Mouse (Mus musculus): Measurements from ENCODE around the gene 2310011J03Rik. TPM values are rescaled to one million over a fixed set of nuclear protein-coding genes. Genes with fewer than 3 reads are reported as not detected.
A peak's percentile ranks its signal among the peaks of the same experiment; 100 is the strongest.

Gene 2310011J03Rik
- total and polyA plus RNA-seq, 3 experiments: 13.3 to 27.3 (median 14.5) TPM

- intact Hi-C loops (cut with DNase I): no loop called here
- Histone ChIP-seq H3K4me1 (ENCODE audit: control insufficient read depth, insufficient read depth, low read length) (peaks cover 5% of the 10 kb centered on the region), H3K4me3 (no peak overlapping the region), H3K9ac (ENCODE audit: low read depth, low read length) (no peak overlapping the region), H3K36me3 (ENCODE audit: control insufficient read depth, insufficient read depth, low read length) (no peaks in the 10 kb centered on the region), H3K27me3 (ENCODE audit: control insufficient read depth, insufficient read depth, low read length) (peaks cover 3% of the 10 kb centered on the region; the same call in 1 of the 2 replicates), H3K27ac (no peak overlapping the region), H3K79me2 (replicated peaks; ENCODE audit: control insufficient read depth, insufficient read depth, low read length) (no peaks in the 10 kb centered on the region)
- TF ChIP-seq POLR2A (IDR thresholded peaks at IDR 0.05; ENCODE audit: insufficient read depth, low read depth, low read length): no peak
- no peak for TF ChIP-seq EP300 (IDR thresholded peaks at IDR 0.05; ENCODE audit: insufficient read depth, low read depth, low read length)
- no peak for TF ChIP-seq CTCF (IDR thresholded peaks at IDR 0.05)
- no peak for DNase-seq
- WGBS: 49% methylated on average over 11 of the region's 11 CpGs
Observed at GRCm38 (mm10) chr10:80300672-80301181, 19.6 kb downstream of the 2310011J03Rik start.

- Histone ChIP-seq H3K27ac (no peak overlapping the region), H3K4me1 (ENCODE audit: control insufficient read depth, insufficient read depth, low read length) (peaks cover 5% of the 10 kb centered on the region), H3K36me3 (ENCODE audit: control insufficient read depth, insufficient read depth, low read length) (no peaks in the 10 kb centered on the region), H3K79me2 (replicated peaks; ENCODE audit: control insufficient read depth, insufficient read depth, low read length) (no peaks in the 10 kb centered on the region), H3K9ac (ENCODE audit: low read depth, low read length) (no peak overlapping the region), H3K4me3 (no peak overlapping the region), H3K27me3 (ENCODE audit: control insufficient read depth, insufficient read depth, low read length) (peaks cover 2% of the 10 kb centered on the region; the same call in 1 of the 2 replicates)
- 54% methylated on average over 10 of the region's 10 CpGs for WGBS
- no peak for DNase-seq
- intact Hi-C loops (cut with DNase I): loop anchor here (10.0 kb wide), 1 partner anchor 255 kb away; no protein-coding TSS in a partner anchor
- TF ChIP-seq CTCF (IDR thresholded peaks at IDR 0.05) (no peak), EP300 (IDR thresholded peaks at IDR 0.05; ENCODE audit: insufficient read depth, low read depth, low read length) (no peak), POLR2A (IDR thresholded peaks at IDR 0.05; ENCODE audit: insufficient read depth, low read depth, low read length) (no peak)
Observed at GRCm38 (mm10) chr10:80299824-80300223, 20.5 kb downstream of the 2310011J03Rik start.

GRCm38 (mm10) chr10:80299301-80299700 lies 21.0 kb downstream of the 2310011J03Rik start:
- H3K27ac ChIP-seq: no peak overlapping the region
- no peaks in the 10 kb centered on the region for H3K79me2 ChIP-seq (replicated peaks; ENCODE audit: control insufficient read depth, insufficient read depth, low read length)
- H3K36me3 ChIP-seq (ENCODE audit: control insufficient read depth, insufficient read depth, low read length): no peaks in the 10 kb centered on the region
- intact Hi-C loops (cut with DNase I): loop anchor here (10.0 kb wide), 1 partner anchor 256 kb away; no protein-coding TSS in a partner anchor
- no peaks in the 10 kb centered on the region; the same call in 1 of the 2 replicates for H3K27me3 ChIP-seq (ENCODE audit: control insufficient read depth, insufficient read depth, low read length)
- 25% methylated on average over 15 of the region's 15 CpGs for WGBS
- H3K9ac ChIP-seq (ENCODE audit: low read depth, low read length): no peak overlapping the region
- TF ChIP-seq POLR2A (IDR thresholded peaks at IDR 0.05; ENCODE audit: insufficient read depth, low read depth, low read length): no peak
- TF ChIP-seq EP300 (IDR thresholded peaks at IDR 0.05; ENCODE audit: insufficient read depth, low read depth, low read length): no peak
- no peak for TF ChIP-seq CTCF (IDR thresholded peaks at IDR 0.05)
- DNase-seq: no peak
- peaks cover 5% of the 10 kb centered on the region for H3K4me1 ChIP-seq (ENCODE audit: control insufficient read depth, insufficient read depth, low read length)
- no peak overlapping the region for H3K4me3 ChIP-seq

- no peaks in the 10 kb centered on the region; the same call in 1 of the 2 replicates for H3K27me3 ChIP-seq (ENCODE audit: control insufficient read depth, insufficient read depth, low read length)
- H3K36me3 ChIP-seq (ENCODE audit: control insufficient read depth, insufficient read depth, low read length): no peaks in the 10 kb centered on the region
- TF ChIP-seq EP300 (IDR thresholded peaks at IDR 0.05; ENCODE audit: insufficient read depth, low read depth, low read length) (no peak), CTCF (IDR thresholded peaks at IDR 0.05) (no peak), POLR2A (IDR thresholded peaks at IDR 0.05; ENCODE audit: insufficient read depth, low read depth, low read length) (no peak)
- no peak overlapping the region for H3K4me3 ChIP-seq
- no peak overlapping the region for H3K9ac ChIP-seq (ENCODE audit: low read depth, low read length)
- no peaks in the 10 kb centered on the region for H3K79me2 ChIP-seq (replicated peaks; ENCODE audit: control insufficient read depth, insufficient read depth, low read length)
- intact Hi-C loops (cut with DNase I): loop anchor here (10.0 kb wide), 1 partner anchor 256 kb away; no protein-coding TSS in a partner anchor
- no peak overlapping the region for H3K27ac ChIP-seq
- WGBS: 10% methylated on average over 26 of the region's 26 CpGs
- peaks cover 5% of the 10 kb centered on the region for H3K4me1 ChIP-seq (ENCODE audit: control insufficient read depth, insufficient read depth, low read length)
- peak; percentile 50 to 54 for DNase-seq
Observed at GRCm38 (mm10) chr10:80298571-80299281, 21.6 kb downstream of the 2310011J03Rik start.

- Histone ChIP-seq H3K79me2 (replicated peaks; ENCODE audit: control insufficient read depth, insufficient read depth, low read length) (no peaks in the 10 kb centered on the region), H3K4me1 (ENCODE audit: control insufficient read depth, insufficient read depth, low read length) (peaks cover 10% of the 10 kb centered on the region), H3K9ac (ENCODE audit: low read depth, low read length) (no peak overlapping the region), H3K27ac (no peak overlapping the region), H3K4me3 (no peak overlapping the region), H3K36me3 (ENCODE audit: control insufficient read depth, insufficient read depth, low read length) (no peaks in the 10 kb centered on the region), H3K27me3 (ENCODE audit: control insufficient read depth, insufficient read depth, low read length) (no peaks in the 10 kb centered on the region; the same call in 1 of the 2 replicates)
- TF ChIP-seq POLR2A (IDR thresholded peaks at IDR 0.05; ENCODE audit: insufficient read depth, low read depth, low read length) (no peak), EP300 (IDR thresholded peaks at IDR 0.05; ENCODE audit: insufficient read depth, low read depth, low read length) (no peak), CTCF (IDR thresholded peaks at IDR 0.05) (no peak)
- WGBS: 52% methylated on average over 8 of the region's 8 CpGs
- no peak for DNase-seq
- intact Hi-C loops (cut with DNase I): loop anchor here (10.0 kb wide), 1 partner anchor 257 kb away; no protein-coding TSS in a partner anchor
Observed at GRCm38 (mm10) chr10:80297526-80298133, 22.7 kb downstream of the 2310011J03Rik start.
